Mouse (Mus musculus) neural tube, embryonic 11.5 days (tissue): ENCODE measurements around the gene Gm5485. TPM values are rescaled to one million over a fixed set of nuclear protein-coding genes. Genes with fewer than 3 reads are reported as not detected.

Source experiments
- ATAC-seq: fragments of 200-750 bp; cut with Nextera tagmentation; 2 replicates; pipeline ENCODE4 v1.8.0; 2017; ENCODE audit warnings: moderate number of reproducible peaks, mild to moderate bottlenecking, moderate TSS enrichment, moderate library complexity; ENCODE audit not compliant: insufficient read depth, low FRiP score, low TSS enrichment
- DNase-seq: peaks from one replicate; pipeline ENCODE4 v3.0.0-alpha.2; 2015; ENCODE audit warnings: low spot score
- H3K27ac ChIP-seq: fragments of 300-500 bp; sonication (generic); 2 replicates; pipeline ENCODE4 v1.5.1; 2014; ENCODE audit warnings: low read depth, mild to moderate bottlenecking, low read length
- H3K27me3 ChIP-seq: fragments of 300-500 bp; sonication (generic); 2 replicates; pipeline ENCODE4 v1.6.1; 2014; ENCODE audit warnings: mild to moderate bottlenecking, low read length, mixed read lengths; ENCODE audit not compliant: control insufficient read depth, insufficient read depth
- H3K36me3 ChIP-seq: fragments of 300-500 bp; sonication (generic); 2 replicates; pipeline ENCODE4 v1.6.1; 2014; ENCODE audit warnings: mild to moderate bottlenecking, low read length, moderate library complexity, mixed read lengths; ENCODE audit not compliant: control insufficient read depth, insufficient read depth
- H3K4me1 ChIP-seq: fragments of 300-500 bp; sonication (generic); 2 replicates; pipeline ENCODE4 v1.6.1; 2014; ENCODE audit warnings: low read length, mixed read lengths; ENCODE audit not compliant: control insufficient read depth, insufficient read depth
- H3K4me2 ChIP-seq: fragments of 300-500 bp; sonication (generic); 2 replicates; pipeline ENCODE4 v1.6.1; 2014; ENCODE audit warnings: low read depth, mild to moderate bottlenecking, moderate library complexity
- H3K4me3 ChIP-seq: fragments of 300-500 bp; sonication (generic); 2 replicates; pipeline ENCODE4 v1.5.1; 2014; ENCODE audit warnings: low read depth, low read length
- H3K9ac ChIP-seq: fragments of 300-500 bp; sonication (generic); 2 replicates; pipeline ENCODE4 v1.6.1; 2014; ENCODE audit warnings: mild to moderate bottlenecking, low read length
- H3K9me3 ChIP-seq: fragments of 300-500 bp; sonication (generic); 2 replicates; pipeline ENCODE4 v1.6.1; 2016; ENCODE audit warnings: low read length; ENCODE audit not compliant: control insufficient read depth
- WGBS: fragments of 180-500 bp; shearing (Covaris S2); extraction: QIAGEN DNeasy Blood & Tissue Kit; methylation state at CpG from one replicate; pipeline ENCODE4 v1.1.7; 2014; 5-methylcytosine and 5-hydroxymethylcytosine counted together
- polyA plus RNA-seq: library from polyadenylated mRNA; unstranded; fragments of >200 nt; fragmentation: Nextera tagmentation; extraction: Ambion mirVana; gene quantifications from 2 replicates; pipeline ENCODE4 v1.2.1, GENCODE M21; 2014

Gm5485 gene
- polyA plus RNA-seq, 1 experiment from 2014 or later = not detected

GRCm38 (mm10) chr16:48422501-48422900 is 10.3 kb upstream of the Gm5485 start:
- H3K36me3 ChIP-seq = no peaks in the 10 kb centered on the region
- DNase-seq (no peak), ATAC-seq (no peak)
- no peak overlapping the region for H3K27ac ChIP-seq
- no peak overlapping the region for H3K4me2 ChIP-seq
- no peak overlapping the region for H3K4me3 ChIP-seq
- no peaks in the 10 kb centered on the region for H3K4me1 ChIP-seq
- H3K9ac ChIP-seq = no peak overlapping the region
- 31% methylated on average over 2 of the region's 2 CpGs for WGBS
- H3K9me3 ChIP-seq = no peaks in the 10 kb centered on the region
- no peaks in the 10 kb centered on the region for H3K27me3 ChIP-seq

DNA sequence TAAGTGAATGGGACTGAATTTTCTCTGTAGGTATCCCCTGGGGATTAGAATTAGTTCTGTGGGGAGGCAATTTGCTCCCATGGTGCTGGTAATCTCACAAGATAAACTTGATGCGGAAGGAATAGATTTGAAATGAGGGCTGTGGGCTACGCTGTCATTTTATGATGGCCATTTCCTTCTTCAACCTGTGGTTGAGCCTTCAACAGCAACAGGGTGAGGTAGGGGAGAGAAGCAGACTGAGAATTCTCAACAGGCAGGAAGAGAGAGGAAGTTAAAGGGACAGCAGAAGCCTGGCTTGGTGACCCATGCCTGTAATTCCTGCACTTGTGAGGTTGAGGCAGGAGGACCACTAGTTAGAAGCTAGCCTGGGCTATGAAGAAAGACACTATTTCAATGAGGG is 6.8 kb upstream of the Gm5485 start:
- Histone ChIP-seq H3K36me3 (no peaks in the 10 kb centered on the region), H3K4me1 (no peaks in the 10 kb centered on the region), H3K27me3 (no peaks in the 10 kb centered on the region), H3K4me3 (no peak overlapping the region), H3K4me2 (no peak overlapping the region), H3K9me3 (no peaks in the 10 kb centered on the region), H3K27ac (no peak overlapping the region), H3K9ac (no peak overlapping the region)
- 57% methylated on average over 2 of the region's 2 CpGs for WGBS
- no peak for DNase-seq
- no peak for ATAC-seq

- H3K4me1 ChIP-seq = no peaks in the 10 kb centered on the region
- no peak overlapping the region for H3K4me2 ChIP-seq
- no peaks in the 10 kb centered on the region for H3K27me3 ChIP-seq
- DNase-seq (no peak), ATAC-seq (no peak)
- H3K9me3 ChIP-seq = no peaks in the 10 kb centered on the region
- H3K36me3 ChIP-seq = no peaks in the 10 kb centered on the region
- no peak overlapping the region for H3K27ac ChIP-seq
- H3K4me3 ChIP-seq = no peak overlapping the region
- 57% methylated on average over 3 of the region's 3 CpGs for WGBS
- H3K9ac ChIP-seq = no peak overlapping the region
These were observed 6.3 kb upstream of the Gm5485 start for GRCm38 (mm10) chr16:48418557-48418956.

GRCm38 (mm10) chr16:48410125-48410524 is 2.1 kb downstream of the Gm5485 start:
- WGBS = 79% methylated on average over 3 of the region's 3 CpGs
- H3K27me3 ChIP-seq = no peaks in the 10 kb centered on the region
- no peak overlapping the region for H3K27ac ChIP-seq
- ATAC-seq (no peak), DNase-seq (no peak)
- no peak overlapping the region for H3K4me3 ChIP-seq
- no peaks in the 10 kb centered on the region for H3K4me1 ChIP-seq
- H3K9me3 ChIP-seq = no peaks in the 10 kb centered on the region
- no peaks in the 10 kb centered on the region for H3K36me3 ChIP-seq
- no peak overlapping the region for H3K9ac ChIP-seq
- no peak overlapping the region for H3K4me2 ChIP-seq

GRCm38 (mm10) chr16:48409580-48409979 is 2.6 kb downstream of the Gm5485 start:
- Histone ChIP-seq H3K4me2 (no peak overlapping the region), H3K4me1 (no peaks in the 10 kb centered on the region), H3K4me3 (no peak overlapping the region), H3K9me3 (no peaks in the 10 kb centered on the region), H3K27ac (no peak overlapping the region), H3K9ac (no peak overlapping the region), H3K36me3 (no peaks in the 10 kb centered on the region), H3K27me3 (no peaks in the 10 kb centered on the region)
- no peak for DNase-seq
- 43% methylated on average over 7 of the region's 7 CpGs for WGBS
- ATAC-seq = no peak

DNA sequence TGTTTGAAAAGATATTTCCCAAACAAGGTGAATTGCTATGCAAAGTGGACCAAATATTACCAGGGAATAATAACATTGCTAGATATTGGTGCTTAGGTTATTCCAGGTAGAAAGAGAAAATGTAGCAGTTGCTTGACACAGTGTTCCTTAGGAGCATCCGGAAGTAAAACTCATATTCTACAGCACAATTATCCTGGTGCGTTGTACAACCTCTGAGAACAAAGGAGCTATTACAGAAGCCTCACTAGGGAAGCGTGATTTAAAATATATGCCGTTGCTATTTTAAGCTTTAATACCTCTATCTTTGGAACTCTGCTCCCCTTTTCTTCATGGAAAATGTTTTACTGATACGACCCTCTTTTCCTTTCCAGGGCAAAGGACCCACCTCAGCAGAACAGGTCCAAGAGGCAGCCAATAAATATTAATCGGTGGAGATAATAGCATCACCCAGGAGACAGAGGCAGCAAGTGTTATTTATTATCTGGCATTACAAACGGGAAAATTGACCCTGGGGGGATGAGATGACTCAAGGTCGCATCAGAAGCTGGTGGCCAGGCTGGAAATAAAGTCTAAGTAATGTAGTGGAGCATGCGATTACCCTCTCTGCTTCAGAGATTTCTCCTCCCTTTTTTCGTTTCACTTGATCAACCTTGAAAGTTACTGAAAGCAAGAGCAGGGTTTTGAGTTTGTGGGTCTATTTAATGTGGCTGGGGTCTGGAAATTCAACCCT is 6.4 kb downstream of the Gm5485 start:
- Histone ChIP-seq H3K27me3 (no peaks in the 10 kb centered on the region), H3K4me2 (no peak overlapping the region), H3K9me3 (no peaks in the 10 kb centered on the region), H3K4me3 (no peak overlapping the region), H3K9ac (no peak overlapping the region), H3K4me1 (no peaks in the 10 kb centered on the region), H3K27ac (no peak overlapping the region), H3K36me3 (no peaks in the 10 kb centered on the region)
- 0 out of 2 replicates have a peak, but pooled peaks have one; percentile 31 for ATAC-seq
- 62% methylated on average over 10 of the region's 10 CpGs for WGBS
- no peak for DNase-seq

- no peaks in the 10 kb centered on the region for H3K36me3 ChIP-seq
- no peak overlapping the region for H3K4me3 ChIP-seq
- H3K9ac ChIP-seq = no peak overlapping the region
- no peak overlapping the region for H3K27ac ChIP-seq
- no peak for ATAC-seq
- no peak for DNase-seq
- no peaks in the 10 kb centered on the region for H3K9me3 ChIP-seq
- H3K27me3 ChIP-seq = no peaks in the 10 kb centered on the region
- H3K4me1 ChIP-seq = no peaks in the 10 kb centered on the region
- no peak overlapping the region for H3K4me2 ChIP-seq
These were observed 8.2 kb downstream of the Gm5485 start for GRCm38 (mm10) chr16:48404009-48404408.

DNA sequence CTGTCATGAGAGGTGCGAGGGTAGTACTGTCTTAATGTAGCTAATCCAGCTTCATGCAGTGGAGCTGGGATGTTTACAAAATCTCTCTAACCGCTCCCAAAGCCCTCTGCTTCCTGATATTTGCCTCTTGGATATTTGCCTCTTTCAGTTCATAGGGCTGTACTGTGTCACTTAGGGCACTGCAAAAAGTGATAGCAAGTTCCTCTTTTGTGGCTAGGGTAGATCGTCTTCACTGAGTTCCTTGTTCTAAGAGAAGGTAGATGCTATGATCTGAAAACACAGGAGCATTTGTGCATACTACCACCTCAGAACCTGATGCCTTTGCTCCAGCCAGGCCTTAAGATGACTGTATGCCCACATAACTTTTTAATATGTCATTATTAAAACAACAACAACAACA is 8.8 kb downstream of the Gm5485 start:
- no peak overlapping the region for H3K9ac ChIP-seq
- H3K36me3 ChIP-seq = no peaks in the 10 kb centered on the region
- no peak overlapping the region for H3K27ac ChIP-seq
- no peaks in the 10 kb centered on the region for H3K4me1 ChIP-seq
- no peak for DNase-seq
- no peak for ATAC-seq
- H3K27me3 ChIP-seq = no peaks in the 10 kb centered on the region
- H3K9me3 ChIP-seq = no peaks in the 10 kb centered on the region
- H3K4me3 ChIP-seq = no peak overlapping the region
- 87% methylated on average over 3 of the region's 3 CpGs for WGBS
- no peak overlapping the region for H3K4me2 ChIP-seq

GRCm38 (mm10) chr16:48402963-48403362 is 9.3 kb downstream of the Gm5485 start:
- ATAC-seq (no peak), DNase-seq (no peak)
- no peak overlapping the region for H3K4me3 ChIP-seq
- no peaks in the 10 kb centered on the region for H3K36me3 ChIP-seq
- H3K9ac ChIP-seq = no peak overlapping the region
- WGBS = 79% methylated on average over 4 of the region's 4 CpGs
- no peak overlapping the region for H3K27ac ChIP-seq
- H3K9me3 ChIP-seq = no peaks in the 10 kb centered on the region
- H3K4me1 ChIP-seq = no peaks in the 10 kb centered on the region
- H3K4me2 ChIP-seq = no peak overlapping the region
- no peaks in the 10 kb centered on the region for H3K27me3 ChIP-seq
